Mouse (Mus musculus) small intestine, adult 2 months (tissue): ENCODE results near the gene Arhgef3. TPM values are rescaled to one million over a fixed set of nuclear protein-coding genes. Genes with fewer than 3 reads are reported as not detected.
A peak's percentile ranks its signal among the peaks of the same experiment; 100 is the strongest.

Experiments
- H3K27ac ChIP-seq: fragments of 200-500 bp; 2 replicates; pipeline ENCODE4 v1.5.1; 2012; ENCODE audit warnings: low read depth, low read length, control low read depth, inconsistent platforms; ENCODE audit not compliant: insufficient read depth
- H3K27me3 ChIP-seq: fragments of 200-500 bp; 2 replicates; pipeline ENCODE4 v1.6.1; 2012; ENCODE audit warnings: mild to moderate bottlenecking, moderate library complexity, low read length, inconsistent platforms; ENCODE audit not compliant: control insufficient read depth, insufficient read depth
- H3K36me3 ChIP-seq: fragments of 200-500 bp; 2 replicates; pipeline ENCODE4 v1.6.1; 2012; ENCODE audit warnings: mild to moderate bottlenecking, low read length, control low read depth, inconsistent platforms; ENCODE audit not compliant: control insufficient read depth, insufficient read depth
- H3K4me1 ChIP-seq: fragments of 200-500 bp; 2 replicates; pipeline ENCODE4 v1.6.1; 2012; ENCODE audit warnings: low read length, inconsistent platforms, mixed read lengths; ENCODE audit not compliant: control insufficient read depth, insufficient read depth, insufficient read length
- H3K4me3 ChIP-seq: fragments of 200-500 bp; 2 replicates; pipeline ENCODE4 v1.5.1; 2012; ENCODE audit warnings: low read depth, mild to moderate bottlenecking, control low read depth, inconsistent platforms, low read length, moderate library complexity
- CTCF ChIP-seq: fragments of 200-500 bp; IDR thresholded peaks from 2 replicates; pipeline ENCODE4 v1.5.1; 2012; ENCODE audit warnings: low read depth, mild to moderate bottlenecking, control low read depth, inconsistent platforms, low read length, moderate library complexity, mixed read lengths; ENCODE audit not compliant: insufficient replicate concordance, insufficient read length; ENCODE audit errors: extremely low read depth
- POLR2A ChIP-seq: fragments of 200-500 bp; IDR thresholded peaks from 2 replicates; pipeline ENCODE4 v1.6.1; 2012; ENCODE audit warnings: low read depth, mild to moderate bottlenecking, control low read depth, inconsistent platforms, low read length, moderate library complexity
- WGBS: fragments of 180-500 bp; shearing (Covaris S2); methylation state at CpG from one replicate; pipeline ENCODE4 v1.1.7; 2018; 5-methylcytosine and 5-hydroxymethylcytosine counted together
- polyA plus RNA-seq: library from polyadenylated mRNA; depleted of rRNA; stranded (reverse); fragments of >200 nt; gene quantifications from 2 replicates; pipeline ENCODE4 v1.2.3, GENCODE M21; 2012

The Arhgef3 gene
- polyA plus RNA-seq, 1 experiment, result 7.0 TPM

DNA sequence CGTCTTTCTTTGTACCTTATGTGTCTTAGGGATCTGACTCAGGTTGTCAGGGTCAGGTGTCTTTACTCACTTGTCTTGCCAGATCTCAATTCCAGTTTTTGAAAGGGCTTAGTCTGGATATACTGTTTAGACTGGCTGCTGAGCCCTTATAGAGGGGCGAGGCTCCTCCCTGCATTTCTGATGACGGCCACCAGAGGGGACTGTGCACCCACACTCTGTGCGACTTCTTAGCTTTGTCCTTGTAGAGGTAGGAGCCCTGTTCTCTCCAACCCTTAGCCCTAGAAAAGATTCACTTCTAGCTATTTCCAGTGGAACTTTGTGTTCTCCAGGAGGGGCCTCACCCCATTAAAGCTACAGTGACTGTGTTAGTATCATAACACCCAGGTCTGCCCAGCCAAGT, 72.3 kb downstream of the Arhgef3 start:
- Histone ChIP-seq H3K4me3 (no peak overlapping the region), H3K27ac (no peak overlapping the region), H3K27me3 (no peaks in the 10 kb centered on the region), H3K4me1 (peaks cover 12% of the 10 kb centered on the region; the same call in 1 of the 2 replicates), H3K36me3 (no peaks in the 10 kb centered on the region)
- WGBS, result 21% methylated on average over 4 of the region's 4 CpGs
- TF ChIP-seq POLR2A, result no peak
- peak; percentile 88 for TF ChIP-seq CTCF

DNA sequence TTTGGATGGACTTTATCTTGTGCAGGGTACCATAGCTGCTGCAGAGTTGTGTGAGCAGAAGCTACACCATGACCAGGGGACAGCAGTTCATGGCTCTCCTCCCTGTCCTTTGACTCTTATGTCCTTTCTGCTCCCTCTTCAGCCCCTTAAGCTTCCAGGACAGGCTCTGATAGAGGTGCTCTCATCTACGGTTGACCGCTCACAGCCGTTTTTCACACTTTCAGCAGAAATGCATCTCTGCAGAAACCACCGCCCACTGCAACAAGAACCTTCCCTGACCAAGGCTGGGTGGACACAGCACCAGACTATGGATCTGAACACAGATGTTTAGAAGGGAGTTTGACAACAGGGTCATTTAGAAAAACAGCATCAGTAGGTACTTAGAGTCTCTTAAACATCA, 73.2 kb downstream of the Arhgef3 start:
- H3K27me3 ChIP-seq, result no peaks in the 10 kb centered on the region
- TF ChIP-seq POLR2A, result no peak
- TF ChIP-seq CTCF, result no peak
- WGBS, result 88% methylated on average over 4 of the region's 4 CpGs
- H3K36me3 ChIP-seq, result no peaks in the 10 kb centered on the region
- H3K4me1 ChIP-seq, result peaks cover 12% of the 10 kb centered on the region; the same call in 1 of the 2 replicates
- H3K27ac ChIP-seq, result no peak overlapping the region
- H3K4me3 ChIP-seq, result no peak overlapping the region

- Histone ChIP-seq H3K4me3 (no peak overlapping the region), H3K4me1 (no peaks in the 10 kb centered on the region), H3K36me3 (no peaks in the 10 kb centered on the region), H3K27ac (no peak overlapping the region), H3K27me3 (no peaks in the 10 kb centered on the region)
- WGBS, result 19% methylated on average over 3 of the region's 3 CpGs
- TF ChIP-seq CTCF (peak; percentile 59; the same call in 1 of the 2 replicates), POLR2A (no peak)
Measured at GRCm38 (mm10) chr14:27192450-27192849, 77.8 kb downstream of the Arhgef3 start.

DNA sequence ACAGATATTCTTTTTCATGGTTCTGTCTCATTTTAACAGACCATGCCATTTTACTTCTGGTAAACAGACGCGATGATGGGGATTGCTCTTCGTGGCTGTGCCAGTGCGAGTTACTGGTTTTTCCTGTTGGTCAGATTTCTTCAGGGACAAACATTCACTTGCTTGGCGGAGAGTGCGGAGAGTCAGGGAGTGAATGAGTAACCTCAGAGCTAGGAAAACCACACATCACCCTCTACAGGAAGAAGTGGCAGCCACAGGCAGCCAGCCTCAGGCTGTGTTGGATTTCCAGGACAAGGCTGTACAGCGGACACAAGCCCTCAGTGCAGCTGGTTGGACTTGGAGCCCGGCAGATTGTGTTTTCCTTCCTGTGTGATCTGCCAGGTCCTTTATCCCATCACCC, 82.3 kb downstream of the Arhgef3 start:
- 34% methylated on average over 8 of the region's 8 CpGs for WGBS
- Histone ChIP-seq H3K27me3 (no peaks in the 10 kb centered on the region), H3K4me3 (no peak overlapping the region), H3K27ac (no peak overlapping the region), H3K4me1 (no peaks in the 10 kb centered on the region), H3K36me3 (no peaks in the 10 kb centered on the region)
- TF ChIP-seq POLR2A, result no peak
- no peak for TF ChIP-seq CTCF

- Histone ChIP-seq H3K4me3 (no peak overlapping the region), H3K27me3 (no peaks in the 10 kb centered on the region), H3K36me3 (no peaks in the 10 kb centered on the region), H3K4me1 (no peaks in the 10 kb centered on the region), H3K27ac (no peak overlapping the region)
- 83% methylated on average over 5 of the region's 5 CpGs for WGBS
- no peak for TF ChIP-seq CTCF
- TF ChIP-seq POLR2A, result no peak
Measured at GRCm38 (mm10) chr14:27198490-27199089, 83.9 kb downstream of the Arhgef3 start.

DNA sequence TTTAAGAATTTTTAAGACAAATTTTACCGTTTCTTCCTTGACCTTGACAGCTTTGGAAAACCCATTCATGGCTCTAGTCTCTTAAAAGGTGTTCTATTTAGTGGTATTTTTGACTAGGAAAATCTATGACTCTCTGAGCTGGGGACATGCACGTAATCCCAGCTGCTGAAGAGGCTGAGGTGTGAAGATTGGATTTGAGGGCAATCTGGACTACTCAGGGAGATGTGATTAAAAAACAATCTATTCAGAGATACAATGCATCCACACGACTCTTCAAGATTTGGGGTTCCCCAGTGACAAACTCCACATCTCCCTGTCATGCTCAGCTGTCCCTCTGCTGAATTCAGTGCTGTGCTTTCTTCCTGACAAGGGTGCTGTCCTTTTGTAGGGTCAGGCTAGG, 84.4 kb downstream of the Arhgef3 start:
- Histone ChIP-seq H3K27ac (no peak overlapping the region), H3K27me3 (no peaks in the 10 kb centered on the region), H3K4me1 (no peaks in the 10 kb centered on the region), H3K36me3 (no peaks in the 10 kb centered on the region), H3K4me3 (no peak overlapping the region)
- 79% methylated on average over 3 of the region's 3 CpGs for WGBS
- TF ChIP-seq CTCF (no peak), POLR2A (no peak)

GRCm38 (mm10) chr14:27199870-27200269, 85.2 kb downstream of the Arhgef3 start:
- no peaks in the 10 kb centered on the region for H3K27me3 ChIP-seq
- H3K27ac ChIP-seq, result no peak overlapping the region
- no peak overlapping the region for H3K4me3 ChIP-seq
- no peak for TF ChIP-seq CTCF
- TF ChIP-seq POLR2A, result no peak
- 95% methylated on average over 11 of the region's 11 CpGs for WGBS
- H3K4me1 ChIP-seq, result no peaks in the 10 kb centered on the region
- H3K36me3 ChIP-seq, result no peaks in the 10 kb centered on the region
